Mouse (Mus musculus) MEL (cell line): ENCODE measurements around the gene Slc16a13. TPM values are rescaled to one million over a fixed set of nuclear protein-coding genes. Genes with fewer than 3 reads are reported as not detected.

Source experiments
- DNase-seq: peaks from one replicate; pipeline ENCODE4 v3.0.0; 2011; ENCODE audit warnings: low read depth, low spot score
- H3K27ac ChIP-seq: 2 replicates; pipeline ENCODE4 v1.5.1; 2012; ENCODE audit warnings: low read depth, mild to moderate bottlenecking, control low read depth, low read length, moderate library complexity; ENCODE audit not compliant: control insufficient read depth
- H3K27me3 ChIP-seq, 2 experiments: fragments of 150-350 bp in 1 of 2; sonication (generic) in 1 of 2; 2 replicates each; pipeline ENCODE4 v1.6.1; 2012; ENCODE audit warnings: low read length in 2 of 2, mild to moderate bottlenecking in 2 of 2, improper control_type of control experiment in 1 of 2, moderate library complexity in 1 of 2; ENCODE audit not compliant: insufficient read depth in 2 of 2, control insufficient read depth in 1 of 2
- H3K36me3 ChIP-seq, 2 experiments: 2 replicates each; pipeline ENCODE4 v1.6.1; 2012 to 2014; ENCODE audit warnings: low read length in 2 of 2, improper control_type of control experiment in 1 of 2, inconsistent platforms in 1 of 2, mild to moderate bottlenecking in 1 of 2; ENCODE audit not compliant: insufficient read depth in 2 of 2, control insufficient read depth in 1 of 2
- H3K4me1 ChIP-seq, 2 experiments: fragments of 150-350 bp in 1 of 2; sonication (generic) in 1 of 2; 2 replicates each; pipeline ENCODE4 v1.6.1; 2012; ENCODE audit warnings: low read length in 2 of 2, improper control_type of control experiment in 1 of 2, mild to moderate bottlenecking in 1 of 2; ENCODE audit not compliant: insufficient read depth in 2 of 2, control insufficient read depth in 1 of 2
- H3K4me3 ChIP-seq, 2 experiments: fragments of 150-350 bp in 1 of 2; sonication (generic) in 1 of 2; 2 replicates each; pipeline ENCODE4 v1.5.1; 2012; ENCODE audit warnings: low read depth in 2 of 2, low read length in 2 of 2, mild to moderate bottlenecking in 2 of 2, moderate library complexity in 2 of 2, control low read depth in 1 of 2, improper control_type of control experiment in 1 of 2; ENCODE audit not compliant: control insufficient read depth in 1 of 2, insufficient read depth in 1 of 2
- H3K79me2 ChIP-seq: 2 replicates; pipeline ENCODE4 v1.6.1; 2012; ENCODE audit warnings: mild to moderate bottlenecking, low read length, moderate library complexity; ENCODE audit not compliant: control insufficient read depth, poor library complexity, insufficient read depth
- H3K9ac ChIP-seq: 2 replicates; pipeline ENCODE4 v1.6.1; 2012; ENCODE audit warnings: low read depth, mild to moderate bottlenecking, control low read depth, low read length, moderate library complexity; ENCODE audit not compliant: control insufficient read depth, poor library complexity, severe bottlenecking
- H3K9me3 ChIP-seq: fragments of 150-350 bp; sonication (generic); replicated peaks from 2 replicates; pipeline ENCODE4 v1.6.1; 2012; ENCODE audit warnings: mild to moderate bottlenecking, low read length, improper control_type of control experiment, moderate library complexity; ENCODE audit not compliant: insufficient read depth
- CTCF ChIP-seq, 3 experiments: IDR thresholded peaks in 2 of 3; conservative IDR thresholded peaks in 1 of 3; 2 replicates each; pipeline ENCODE4 v1.5.1; 2011 to 2012; ENCODE audit warnings: low read length in 3 of 3, low read depth in 2 of 3, mild to moderate bottlenecking in 2 of 3, improper control_type of control experiment in 1 of 3, inconsistent platforms in 1 of 3, mixed read lengths in 1 of 3, moderate library complexity in 1 of 3; ENCODE audit not compliant: control insufficient read depth in 1 of 3, insufficient read depth in 1 of 3, poor library complexity in 1 of 3, severe bottlenecking in 1 of 3
- E2F4 ChIP-seq: IDR thresholded peaks from 2 replicates; pipeline ENCODE4 v1.6.1; 2011; ENCODE audit warnings: low read depth, low read length, improper control_type of control experiment, borderline replicate concordance
- ETS1 ChIP-seq: IDR thresholded peaks from 2 replicates; pipeline ENCODE4 v1.6.1; 2012; ENCODE audit warnings: low read depth, mild to moderate bottlenecking, inconsistent platforms, low read length, improper control_type of control experiment, moderate library complexity
- HCFC1 ChIP-seq: IDR thresholded peaks from 2 replicates; pipeline ENCODE4 v1.6.1; 2012; ENCODE audit warnings: low read depth, mild to moderate bottlenecking, inconsistent platforms, low read length, improper control_type of control experiment, moderate library complexity
- JUND ChIP-seq: IDR thresholded peaks from 2 replicates; pipeline ENCODE4 v1.6.1; 2011; ENCODE audit warnings: low read depth, mild to moderate bottlenecking, improper control_type of control experiment, low read length
- KAT2A ChIP-seq: conservative IDR thresholded peaks from 2 replicates; pipeline ENCODE4 v1.6.1; 2012; ENCODE audit warnings: low read depth, low read length, improper control_type of control experiment, inconsistent platforms
- MYB ChIP-seq: IDR thresholded peaks from 2 replicates; pipeline ENCODE4 v1.6.1; 2011; ENCODE audit warnings: mild to moderate bottlenecking, low read depth, low read length, improper control_type of control experiment
- NRF1 ChIP-seq: IDR thresholded peaks from 2 replicates; pipeline ENCODE4 v1.6.1; 2014; ENCODE audit warnings: low read depth, mild to moderate bottlenecking, inconsistent platforms, low read length, improper control_type of control experiment, moderate library complexity; ENCODE audit not compliant: poor library complexity, insufficient read depth, severe bottlenecking
- POLR2AphosphoS5 ChIP-seq: IDR thresholded peaks from 2 replicates; pipeline ENCODE4 v1.6.1; 2012; ENCODE audit warnings: low read depth, borderline replicate concordance, mild to moderate bottlenecking, inconsistent platforms, low read length, moderate library complexity, mixed read lengths
- RAD21 ChIP-seq: IDR thresholded peaks from 2 replicates; pipeline ENCODE4 v1.6.1; 2011; ENCODE audit warnings: mild to moderate bottlenecking, low read depth, low read length, improper control_type of control experiment
- SMC3 ChIP-seq: IDR thresholded peaks from 2 replicates; pipeline ENCODE4 v1.6.1; 2011; ENCODE audit warnings: low read depth, low read length, improper control_type of control experiment
- UBTF ChIP-seq: IDR thresholded peaks from 2 replicates; pipeline ENCODE4 v1.6.1; 2012; ENCODE audit warnings: low read depth, mild to moderate bottlenecking, inconsistent platforms, low read length, improper control_type of control experiment, moderate library complexity, borderline replicate concordance; ENCODE audit not compliant: insufficient read depth
- USF1 ChIP-seq: IDR thresholded peaks from 2 replicates; pipeline ENCODE4 v1.6.1; 2014; ENCODE audit warnings: low read depth, mild to moderate bottlenecking, inconsistent platforms, low read length, improper control_type of control experiment, moderate library complexity
- ZC3H11A ChIP-seq: IDR thresholded peaks from 2 replicates; pipeline ENCODE4 v1.6.1; 2012; ENCODE audit warnings: low read depth, mild to moderate bottlenecking, inconsistent platforms, low read length, improper control_type of control experiment
- ZNF384 ChIP-seq: IDR thresholded peaks from 2 replicates; pipeline ENCODE4 v1.6.1; 2012; ENCODE audit warnings: low read depth, mild to moderate bottlenecking, inconsistent platforms, low read length, improper control_type of control experiment
- polyA plus RNA-seq, 2 experiments: library from polyadenylated mRNA; stranded (reverse) in 1 of 2; unstranded in 1 of 2; fragments of >175 nt in 1 of 2; fragments of >200 nt in 1 of 2; gene quantifications; 2 replicates each; pipeline versions ENCODE4 v1.2.1 to v1.2.4; 2012; ENCODE audit warnings: low replicate concordance in 2 of 2, low read depth in 1 of 2; ENCODE audit not compliant: insufficient read length in 2 of 2, insufficient read depth in 1 of 2, missing spikeins in 1 of 2
- total RNA-seq: library from RNA; depleted of rRNA; stranded (reverse); fragments of 300-350 nt; gene quantifications from 2 replicates; pipeline ENCODE4 v1.2.3, GENCODE M21; 2012

Gene Slc16a13
- total and polyA plus RNA-seq, 3 experiments = 4.2 to 7.9 TPM; not detected in 1

GRCm38 (mm10) chr11:70178311-70178710 is 42.6 kb downstream of the Slc16a13 start:
- Histone ChIP-seq H3K4me1 (no peaks in the 10 kb centered on the region), H3K4me3 (no peak overlapping the region), H3K79me2 (no peaks in the 10 kb centered on the region), H3K9me3 (no peaks in the 10 kb centered on the region), H3K9ac (no peak overlapping the region)
- no peak for DNase-seq
- TF ChIP-seq ZNF384 (no peak), JUND (no peak), E2F4 (no peak), HCFC1 (no peak), USF1 (no peak)
- TF ChIP-seq, all 39 proteins: peak for 0
- Histone ChIP-seq H3K27me3 (no peaks in the 10 kb centered on the region), H3K27ac (no peak overlapping the region), H3K36me3 (no peaks in the 10 kb centered on the region)

DNA sequence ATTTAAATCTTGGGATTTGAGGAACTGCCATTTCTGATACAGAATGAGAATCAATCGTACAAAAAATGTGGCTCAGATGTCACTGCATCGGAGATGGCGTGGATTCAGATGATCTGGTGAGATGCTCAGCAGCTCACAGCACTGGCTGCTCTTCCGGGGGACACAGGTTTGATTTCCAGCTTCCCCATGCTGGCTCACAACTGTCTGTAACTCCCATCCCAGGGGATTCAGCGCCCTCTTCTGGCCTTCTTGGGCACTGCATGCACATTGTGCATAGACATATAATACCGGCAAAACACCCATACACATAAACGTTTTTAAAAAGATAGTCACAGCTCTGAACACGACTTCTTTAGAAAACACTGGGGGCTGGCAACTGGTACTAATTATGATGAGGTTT is 43.2 kb downstream of the Slc16a13 start:
- H3K27me3 ChIP-seq = no peaks in the 10 kb centered on the region
- H3K4me3 ChIP-seq = no peak overlapping the region
- TF ChIP-seq POLR2AphosphoS5 (no peak), KAT2A (no peak), SMC3 (peak; percentile 72), UBTF (no peak), CTCF (IDR thresholded peaks at IDR 0.05 in 2 of 3, conservative IDR thresholded peaks at IDR 0.05 in 1 of 3; ENCODE audit: control insufficient read depth in 1 of 3, insufficient read depth in 1 of 3, low read depth in 2 of 3, low read length in 3 of 3, poor library complexity in 1 of 3, severe bottlenecking in 1 of 3) (peak; percentile 76 to 85 (median 80)), ZC3H11A (peak; percentile 55), MYB (no peak), RAD21 (peak; percentile 62), ZNF384 (no peak)
- TF ChIP-seq, all 39 proteins: peak for 4
- H3K27ac ChIP-seq = no peak overlapping the region
- H3K79me2 ChIP-seq = no peaks in the 10 kb centered on the region
- H3K4me1 ChIP-seq = no peaks in the 10 kb centered on the region
- DNase-seq = peak; percentile 65
- no peak overlapping the region for H3K9ac ChIP-seq
- H3K36me3 ChIP-seq = no peaks in the 10 kb centered on the region
- no peaks in the 10 kb centered on the region for H3K9me3 ChIP-seq

GRCm38 (mm10) chr11:70174491-70174890 is 46.4 kb downstream of the Slc16a13 start:
- H3K27ac ChIP-seq = no peak overlapping the region
- H3K4me1 ChIP-seq = peaks cover 0 to 8% of the 10 kb centered on the region in 2 experiments; a peak in 2 of 4 replicates
- TF ChIP-seq ETS1 (no peak), NRF1 (no peak), HCFC1 (no peak)
- no peak overlapping the region for H3K4me3 ChIP-seq
- no peak overlapping the region for H3K9ac ChIP-seq
- DNase-seq = no peak
- no peaks in the 10 kb centered on the region for H3K79me2 ChIP-seq
- H3K36me3 ChIP-seq = peaks cover 0 to 2% of the 10 kb centered on the region in 2 experiments; a peak in 1 of 4 replicates
- H3K27me3 ChIP-seq = no peaks in the 10 kb centered on the region
- H3K9me3 ChIP-seq = no peaks in the 10 kb centered on the region
